Mouse (Mus musculus): Measurements from ENCODE around the gene Lrfn4.

DNA sequence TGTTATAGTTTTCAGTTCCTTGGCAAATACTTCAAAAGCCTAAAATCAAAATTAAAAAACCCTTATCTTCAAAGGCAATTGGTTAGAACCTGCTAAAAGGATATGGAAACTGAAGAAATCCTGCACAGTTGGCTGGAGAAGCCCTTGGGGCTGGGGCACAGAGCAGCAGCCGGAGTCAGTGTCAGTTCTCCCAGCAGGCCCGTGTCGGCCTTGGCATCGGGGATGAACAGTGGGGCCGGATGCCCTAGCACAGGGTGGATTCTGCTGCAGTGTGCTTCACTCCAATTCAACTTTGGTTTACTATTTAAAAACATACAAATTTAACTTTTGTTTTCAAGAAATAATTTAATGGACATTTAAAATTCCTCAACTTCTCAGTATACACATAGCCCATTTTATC lies 42.7 kb upstream of the Lrfn4 start:
- TF ChIP-seq CTCF (conservative IDR thresholded peaks at IDR 0.05; ENCODE audit: insufficient read depth, insufficient read length, low read depth, low read length) (no peak), POLR2A (IDR thresholded peaks at IDR 0.05; ENCODE audit: low read depth, low read length) (no peak)

All from kidney, adult 2 months (tissue).